Mouse (Mus musculus): ENCODE data around the gene Nit1. TPM values are rescaled to one million over a fixed set of nuclear protein-coding genes. Genes with fewer than 3 reads are reported as not detected.

The Nit1 gene
- total and polyA plus RNA-seq, 3 experiments, result 17.9 to 26.3 TPM; not detected in 1

DNA sequence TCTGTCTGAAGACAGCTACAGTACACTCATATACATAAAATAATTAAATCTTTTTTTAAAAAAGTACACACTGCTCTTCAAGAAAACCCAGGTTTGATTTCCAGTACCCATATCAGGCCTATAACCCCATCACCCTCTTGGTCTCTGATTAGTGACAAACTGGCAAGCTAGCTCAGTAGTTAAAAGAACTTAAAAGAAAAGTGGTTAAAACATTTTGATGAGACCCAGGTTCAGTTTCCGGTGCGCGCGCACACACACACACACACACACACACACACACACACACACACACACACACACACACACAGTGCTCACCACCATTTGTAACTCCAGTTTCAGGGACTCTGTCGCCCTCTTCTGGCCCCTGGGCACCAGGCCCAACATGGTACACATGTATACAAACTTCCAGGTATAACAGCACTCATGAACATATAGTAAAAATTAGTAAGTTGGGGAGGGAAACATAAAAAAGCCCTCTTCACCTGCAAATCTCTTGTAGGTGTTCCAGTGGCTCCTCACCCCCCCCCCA is 10.4 kb upstream of the Nit1 start:
- H3K27me3 ChIP-seq (ENCODE audit: control insufficient read depth in 1 of 2, insufficient read depth in 2 of 2, low read length in 2 of 2), result no peaks in the 10 kb centered on the region
- no peaks in the 10 kb centered on the region for H3K4me1 ChIP-seq (ENCODE audit: control insufficient read depth in 1 of 2, insufficient read depth in 2 of 2, low read length in 2 of 2)
- H3K27ac ChIP-seq (ENCODE audit: control insufficient read depth, low read depth, low read length), result no peak overlapping the region
- no peak overlapping the region for H3K9ac ChIP-seq (ENCODE audit: control insufficient read depth, low read depth, low read length, poor library complexity, severe bottlenecking)
- peak; percentile 60 for DNase-seq (ENCODE audit: low read depth, low spot score)
- peaks cover 26% of the 10 kb centered on the region for H3K79me2 ChIP-seq (ENCODE audit: control insufficient read depth, insufficient read depth, low read length, poor library complexity)
- peaks cover 0 to 10% of the 10 kb centered on the region in 2 experiments; a peak in 3 of 4 replicates for H3K36me3 ChIP-seq (ENCODE audit: control insufficient read depth in 1 of 2, insufficient read depth in 2 of 2, low read length in 2 of 2)
- H3K4me3 ChIP-seq (ENCODE audit: control insufficient read depth in 1 of 2, insufficient read depth in 1 of 2, low read depth in 2 of 2, low read length in 2 of 2), result no peak overlapping the region
- TF ChIP-seq MAZ (IDR thresholded peaks at IDR 0.05; ENCODE audit: low read depth, low read length) (no peak), SMC3 (IDR thresholded peaks at IDR 0.05; ENCODE audit: low read depth, low read length) (peak; percentile 30; the same call in 1 of the 2 replicates), CHD1 (IDR thresholded peaks at IDR 0.05; ENCODE audit: low read depth, low read length) (no peak), MAX (IDR thresholded peaks at IDR 0.05; ENCODE audit: low read length) (no peak), MYB (IDR thresholded peaks at IDR 0.05; ENCODE audit: low read depth, low read length) (no peak), BHLHE40 (IDR thresholded peaks at IDR 0.05; ENCODE audit: borderline replicate concordance, low read depth, low read length) (no peak), CHD2 (IDR thresholded peaks at IDR 0.05; ENCODE audit: low read length) (no peak), E2F4 (IDR thresholded peaks at IDR 0.05; ENCODE audit: borderline replicate concordance, low read depth, low read length) (no peak), ETS1 (IDR thresholded peaks at IDR 0.05; ENCODE audit: low read depth, low read length) (no peak), SIN3A (IDR thresholded peaks at IDR 0.05; ENCODE audit: low read length) (no peak), CTCF (IDR thresholded peaks at IDR 0.05 in 2 of 3, conservative IDR thresholded peaks at IDR 0.05 in 1 of 3; ENCODE audit: control insufficient read depth in 1 of 3, insufficient read depth in 1 of 3, low read depth in 2 of 3, low read length in 3 of 3, poor library complexity in 1 of 3, severe bottlenecking in 1 of 3) (peak in 2 of 3 experiments; percentile 54 to 77; a peak in 5 of 6 replicates), KAT2A (conservative IDR thresholded peaks at IDR 0.05; ENCODE audit: low read depth, low read length) (no peak), USF1 (IDR thresholded peaks at IDR 0.05; ENCODE audit: low read depth, low read length) (no peak), RAD21 (IDR thresholded peaks at IDR 0.05; ENCODE audit: low read depth, low read length) (peak; percentile 28)
- H3K9me3 ChIP-seq (replicated peaks; ENCODE audit: insufficient read depth, low read length), result no peaks in the 10 kb centered on the region

GRCm38 (mm10) chr1:171349210-171349609 is 3.8 kb upstream of the Nit1 start:
- DNase-seq (ENCODE audit: low read depth, low spot score), result no peak
- H3K9me3 ChIP-seq (replicated peaks; ENCODE audit: insufficient read depth, low read length), result no peaks in the 10 kb centered on the region
- H3K79me2 ChIP-seq (ENCODE audit: control insufficient read depth, insufficient read depth, low read length, poor library complexity), result peaks cover 76% of the 10 kb centered on the region
- no peak overlapping the region for H3K4me3 ChIP-seq (ENCODE audit: control insufficient read depth in 1 of 2, insufficient read depth in 1 of 2, low read depth in 2 of 2, low read length in 2 of 2)
- H3K27me3 ChIP-seq (ENCODE audit: control insufficient read depth in 1 of 2, insufficient read depth in 2 of 2, low read length in 2 of 2), result no peaks in the 10 kb centered on the region
- H3K9ac ChIP-seq (ENCODE audit: control insufficient read depth, low read depth, low read length, poor library complexity, severe bottlenecking), result no peak overlapping the region
- no peak for TF ChIP-seq NRF1 (IDR thresholded peaks at IDR 0.05; ENCODE audit: insufficient read depth, low read depth, low read length, poor library complexity, severe bottlenecking)
- TF ChIP-seq USF2 (IDR thresholded peaks at IDR 0.05; ENCODE audit: borderline replicate concordance in 1 of 2, insufficient read depth in 1 of 2, low read depth in 1 of 2, low read length in 2 of 2), result no peak
- no peak for TF ChIP-seq HCFC1 (IDR thresholded peaks at IDR 0.05; ENCODE audit: low read depth, low read length)
- no peak for TF ChIP-seq USF1 (IDR thresholded peaks at IDR 0.05; ENCODE audit: low read depth, low read length)
- no peak for TF ChIP-seq RAD21 (IDR thresholded peaks at IDR 0.05; ENCODE audit: low read depth, low read length)
- no peak for TF ChIP-seq ZKSCAN1 (IDR thresholded peaks at IDR 0.05; ENCODE audit: low read depth, low read length)
- TF ChIP-seq JUND (IDR thresholded peaks at IDR 0.05; ENCODE audit: low read depth, low read length), result no peak
- no peak for TF ChIP-seq MAX (IDR thresholded peaks at IDR 0.05; ENCODE audit: low read length)
- no peak for TF ChIP-seq MAZ (IDR thresholded peaks at IDR 0.05; ENCODE audit: low read depth, low read length)
- TF ChIP-seq ZC3H11A (IDR thresholded peaks at IDR 0.05; ENCODE audit: low read depth, low read length), result no peak
- no peak for TF ChIP-seq UBTF (IDR thresholded peaks at IDR 0.05; ENCODE audit: borderline replicate concordance, insufficient read depth, low read depth, low read length)
- no peak for TF ChIP-seq ELF1 (IDR thresholded peaks at IDR 0.05; ENCODE audit: low read depth, low read length)
- no peak for TF ChIP-seq CHD2 (IDR thresholded peaks at IDR 0.05; ENCODE audit: low read length)
- no peak for TF ChIP-seq RCOR1 (IDR thresholded peaks at IDR 0.05; ENCODE audit: low read depth, low read length)
- no peak for TF ChIP-seq CHD1 (IDR thresholded peaks at IDR 0.05; ENCODE audit: low read depth, low read length)
- peaks cover 0 to 19% of the 10 kb centered on the region in 2 experiments; a peak in 2 of 4 replicates for H3K36me3 ChIP-seq (ENCODE audit: control insufficient read depth in 1 of 2, insufficient read depth in 2 of 2, low read length in 2 of 2)
- H3K4me1 ChIP-seq (ENCODE audit: control insufficient read depth in 1 of 2, insufficient read depth in 2 of 2, low read length in 2 of 2), result peaks cover 6 to 12% of the 10 kb centered on the region in 2 experiments; a peak in 3 of 4 replicates
- no peak overlapping the region for H3K27ac ChIP-seq (ENCODE audit: control insufficient read depth, low read depth, low read length)
